Mouse (Mus musculus) olfactory bulb, adult 2 months (tissue): ENCODE data around the gene Ctnnbl1. TPM values are rescaled to one million over a fixed set of nuclear protein-coding genes. Genes with fewer than 3 reads are reported as not detected.

ENCODE experiments used
- H3K27ac ChIP-seq: fragments of 200-500 bp; 2 replicates; pipeline ENCODE4 v1.5.1; 2012; ENCODE audit warnings: low read depth, low read length; ENCODE audit not compliant: insufficient read depth
- H3K4me1 ChIP-seq: fragments of 200-500 bp; 2 replicates; pipeline ENCODE4 v1.6.1; 2012; ENCODE audit warnings: low read length; ENCODE audit not compliant: control insufficient read depth, insufficient read depth
- H3K4me3 ChIP-seq: fragments of 200-500 bp; 2 replicates; pipeline ENCODE4 v1.5.1; 2012; ENCODE audit warnings: mild to moderate bottlenecking, low read depth, low read length, moderate library complexity; ENCODE audit not compliant: insufficient read depth
- CTCF ChIP-seq: fragments of 200-500 bp; IDR thresholded peaks from 2 replicates; pipeline ENCODE4 v1.5.1; 2012; ENCODE audit warnings: low read depth, mild to moderate bottlenecking, low read length, moderate library complexity; ENCODE audit not compliant: insufficient read depth
- POLR2A ChIP-seq: fragments of 200-500 bp; IDR thresholded peaks from 2 replicates; pipeline ENCODE4 v1.6.1; 2012; ENCODE audit warnings: mild to moderate bottlenecking, low read depth, low read length, moderate library complexity; ENCODE audit not compliant: insufficient read depth
- WGBS: fragments of 180-500 bp; shearing (Covaris S2); methylation state at CpG from one replicate; pipeline ENCODE4 v1.1.7; 2018; 5-methylcytosine and 5-hydroxymethylcytosine counted together
- polyA plus RNA-seq: library from polyadenylated mRNA; stranded (reverse); fragments of >200 nt; gene quantifications from 2 replicates; pipeline ENCODE4 v1.2.4, GENCODE M21; 2012; ENCODE audit warnings: low replicate concordance; ENCODE audit not compliant: missing spikeins, insufficient read depth, insufficient read length

Ctnnbl1 gene
- polyA plus RNA-seq, 1 experiment: not detected

- 98% methylated on average over 4 of the region's 4 CpGs for WGBS
- H3K4me3 ChIP-seq: no peak overlapping the region
Observed at GRCm38 (mm10) chr2:157745735-157746134, 8.5 kb downstream of the Ctnnbl1 start.

GRCm38 (mm10) chr2:157746558-157746957 lies 9.4 kb downstream of the Ctnnbl1 start:
- WGBS: 88% methylated on average over 9 of the region's 9 CpGs
- no peak overlapping the region for H3K4me3 ChIP-seq
- H3K27ac ChIP-seq: no peak overlapping the region
- peaks cover 16% of the 10 kb centered on the region for H3K4me1 ChIP-seq
- TF ChIP-seq CTCF (no peak), POLR2A (no peak)

More at GRCm38 (mm10) chr2:157745735-157746134, 8.5 kb downstream of the Ctnnbl1 start:
- H3K27ac ChIP-seq: no peak overlapping the region
- TF ChIP-seq CTCF (no peak), POLR2A (no peak)
- H3K4me1 ChIP-seq: peaks cover 12% of the 10 kb centered on the region

GRCm38 (mm10) chr2:157747989-157748388 lies 10.8 kb downstream of the Ctnnbl1 start:
- no peak for TF ChIP-seq CTCF
- no peak for TF ChIP-seq POLR2A
- 57% methylated on average over 2 of the region's 2 CpGs for WGBS
- no peak overlapping the region for H3K4me3 ChIP-seq
- peaks cover 27% of the 10 kb centered on the region for H3K4me1 ChIP-seq
- no peak overlapping the region for H3K27ac ChIP-seq

GRCm38 (mm10) chr2:157750481-157750880 lies 13.3 kb downstream of the Ctnnbl1 start:
- TF ChIP-seq CTCF: no peak
- TF ChIP-seq POLR2A: no peak
- peaks cover 33% of the 10 kb centered on the region for H3K4me1 ChIP-seq
- 47% methylated on average over 8 of the region's 8 CpGs for WGBS
- no peak overlapping the region for H3K27ac ChIP-seq
- H3K4me3 ChIP-seq: no peak overlapping the region

- peaks cover 33% of the 10 kb centered on the region for H3K4me1 ChIP-seq
- 41% methylated on average over 12 of the region's 12 CpGs for WGBS
- no peak for TF ChIP-seq CTCF
- TF ChIP-seq POLR2A: no peak
- H3K27ac ChIP-seq: peak overlapping the region; percentile 7
- H3K4me3 ChIP-seq: no peak overlapping the region
Observed at GRCm38 (mm10) chr2:157750926-157751588, 13.9 kb downstream of the Ctnnbl1 start.

- WGBS: 25% methylated on average over 22 of the region's 22 CpGs
- no peak for TF ChIP-seq CTCF
- no peak for TF ChIP-seq POLR2A
- Histone ChIP-seq H3K4me3 (peak overlapping the region; percentile 6; the same call in 1 of the 2 replicates), H3K27ac (peak overlapping the region; percentile 21), H3K4me1 (peaks cover 31% of the 10 kb centered on the region)
Observed at GRCm38 (mm10) chr2:157751589-157752373, 14.6 kb downstream of the Ctnnbl1 start.

GRCm38 (mm10) chr2:157752374-157752743 lies 15.2 kb downstream of the Ctnnbl1 start:
- peak overlapping the region; percentile 21 for H3K27ac ChIP-seq
- H3K4me3 ChIP-seq: no peak overlapping the region
- peaks cover 29% of the 10 kb centered on the region for H3K4me1 ChIP-seq
- TF ChIP-seq CTCF (no peak), POLR2A (no peak)
- WGBS: 51% methylated on average over 7 of the region's 7 CpGs

GRCm38 (mm10) chr2:157755771-157756170 lies 18.6 kb downstream of the Ctnnbl1 start:
- Histone ChIP-seq H3K4me3 (no peak overlapping the region), H3K27ac (no peak overlapping the region), H3K4me1 (peaks cover 27% of the 10 kb centered on the region)
- TF ChIP-seq CTCF: no peak
- TF ChIP-seq POLR2A: no peak
- 94% methylated on average over 7 of the region's 7 CpGs for WGBS

- no peak overlapping the region for H3K27ac ChIP-seq
- H3K4me1 ChIP-seq: peaks cover 25% of the 10 kb centered on the region
- 88% methylated on average over 7 of the region's 7 CpGs for WGBS
- no peak overlapping the region for H3K4me3 ChIP-seq
- TF ChIP-seq CTCF: peak; percentile 40; the same call in 1 of the 2 replicates
- no peak for TF ChIP-seq POLR2A
Observed at GRCm38 (mm10) chr2:157756193-157756592, 19.0 kb downstream of the Ctnnbl1 start.
